Mouse (Mus musculus) forebrain, postnatal 0 days (tissue): Measurements from ENCODE around the gene Carmil1. TPM values are rescaled to one million over a fixed set of nuclear protein-coding genes. Genes with fewer than 3 reads are reported as not detected.

Source experiments
- ATAC-seq: fragments of 200-750 bp; cut with Nextera tagmentation; 2 replicates; pipeline ENCODE4 v1.8.0; 2017; ENCODE audit warnings: mild to moderate bottlenecking, moderate library complexity
- DNase-seq: peaks from one replicate; pipeline ENCODE4 v3.0.0-alpha.2; 2015
- H3K27ac ChIP-seq: fragments of 300-500 bp; sonication (generic); 2 replicates; pipeline ENCODE4 v1.5.1; 2014; ENCODE audit warnings: low read depth, mild to moderate bottlenecking, antibody characterized with exemption, low read length, moderate library complexity, mixed read lengths
- H3K27me3 ChIP-seq: fragments of 300-500 bp; sonication (generic); 2 replicates; pipeline ENCODE4 v1.6.1; 2014; ENCODE audit warnings: mild to moderate bottlenecking, low read length, mixed read lengths; ENCODE audit not compliant: insufficient read depth
- H3K36me3 ChIP-seq: fragments of 300-500 bp; sonication (generic); 2 replicates; pipeline ENCODE4 v1.6.1; 2014; ENCODE audit warnings: mild to moderate bottlenecking, moderate library complexity; ENCODE audit not compliant: insufficient read depth
- H3K4me1 ChIP-seq: fragments of 300-500 bp; sonication (generic); 2 replicates; pipeline ENCODE4 v1.6.1; 2014; ENCODE audit warnings: antibody characterized with exemption; ENCODE audit not compliant: insufficient read depth
- H3K4me2 ChIP-seq: fragments of 300-500 bp; sonication (generic); 2 replicates; pipeline ENCODE4 v1.6.1; 2014; ENCODE audit warnings: low read depth, mild to moderate bottlenecking, moderate library complexity
- H3K4me3 ChIP-seq: fragments of 300-500 bp; sonication (generic); 2 replicates; pipeline ENCODE4 v1.5.1; 2014; ENCODE audit warnings: low read depth, low read length, mixed read lengths
- H3K9ac ChIP-seq: fragments of 300-500 bp; sonication (generic); 2 replicates; pipeline ENCODE4 v1.6.1; 2014; ENCODE audit warnings: mild to moderate bottlenecking
- H3K9me3 ChIP-seq: fragments of 300-500 bp; sonication (generic); 2 replicates; pipeline ENCODE4 v1.6.1; 2016; ENCODE audit warnings: low read length
- CTCF ChIP-seq: sonication (generic); IDR thresholded peaks from 2 replicates; pipeline ENCODE4 v1.5.1; 2016; ENCODE audit warnings: antibody characterized with exemption, control low read depth, low read depth
- WGBS: fragments of 180-500 bp; shearing (Covaris S2); extraction: QIAGEN DNeasy Blood & Tissue Kit; methylation state at CpG from one replicate; pipeline ENCODE4 v1.1.7; 2014; 5-methylcytosine and 5-hydroxymethylcytosine counted together
- polyA plus RNA-seq: library from polyadenylated mRNA; unstranded; fragments of >200 nt; fragmentation: Nextera tagmentation; extraction: Ambion mirVana; gene quantifications from 2 replicates; pipeline ENCODE4 v1.2.1, GENCODE M21; 2015
- total RNA-seq: library from RNA; depleted of rRNA; stranded (reverse); fragments of >200 nt; gene quantifications from 2 replicates; pipeline ENCODE4 v1.2.3, GENCODE M21; 2014

Gene Carmil1
- total and polyA plus RNA-seq, 2 experiments from 2014 or later, result 30.2 to 47.9 TPM

- Histone ChIP-seq H3K36me3 (no peaks in the 10 kb centered on the region), H3K27me3 (no peaks in the 10 kb centered on the region), H3K27ac (no peak overlapping the region), H3K9ac (no peak overlapping the region), H3K4me2 (no peak overlapping the region), H3K4me1 (no peaks in the 10 kb centered on the region), H3K4me3 (no peak overlapping the region), H3K9me3 (no peaks in the 10 kb centered on the region)
- TF ChIP-seq CTCF, result no peak
- no peak for ATAC-seq
- 80% methylated on average over 2 of the region's 2 CpGs for WGBS
- DNase-seq, result no peak
Measured at GRCm38 (mm10) chr13:24187026-24187425, 93.6 kb downstream of the Carmil1 start.

GRCm38 (mm10) chr13:24185641-24186040 is 95.0 kb downstream of the Carmil1 start:
- Histone ChIP-seq H3K27ac (no peak overlapping the region), H3K4me3 (no peak overlapping the region), H3K9ac (no peak overlapping the region), H3K4me2 (no peak overlapping the region), H3K36me3 (no peaks in the 10 kb centered on the region), H3K9me3 (no peaks in the 10 kb centered on the region), H3K27me3 (no peaks in the 10 kb centered on the region), H3K4me1 (no peaks in the 10 kb centered on the region)
- no peak for DNase-seq
- 73% methylated on average over 3 of the region's 3 CpGs for WGBS
- no peak for TF ChIP-seq CTCF
- ATAC-seq, result no peak

DNA sequence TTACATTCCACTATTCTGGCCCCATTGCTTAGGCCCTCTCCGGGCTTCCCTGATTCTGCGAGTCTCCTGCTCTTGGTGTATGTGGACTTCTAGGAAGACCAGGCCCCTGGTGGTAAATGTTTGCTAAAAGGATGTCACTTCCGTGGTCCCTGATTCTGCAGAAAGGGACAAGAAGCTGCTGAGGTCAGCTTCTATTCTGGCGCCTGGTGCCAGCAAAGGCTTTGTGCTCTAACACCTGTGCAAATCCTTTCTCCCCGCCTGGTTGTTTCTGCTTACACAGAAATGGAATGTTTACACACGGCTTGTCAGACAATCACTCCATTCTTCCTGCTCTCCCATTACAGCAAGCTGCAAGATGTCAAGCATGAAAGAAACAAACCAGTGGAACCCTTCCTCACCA is 97.7 kb downstream of the Carmil1 start:
- H3K27ac ChIP-seq, result no peak overlapping the region
- ATAC-seq (no peak), DNase-seq (no peak)
- H3K4me3 ChIP-seq, result no peak overlapping the region
- H3K9ac ChIP-seq, result no peak overlapping the region
- no peaks in the 10 kb centered on the region for H3K4me1 ChIP-seq
- no peaks in the 10 kb centered on the region for H3K36me3 ChIP-seq
- H3K9me3 ChIP-seq, result no peaks in the 10 kb centered on the region
- no peaks in the 10 kb centered on the region for H3K27me3 ChIP-seq
- no peak overlapping the region for H3K4me2 ChIP-seq
- no peak for TF ChIP-seq CTCF
- 48% methylated on average over 6 of the region's 6 CpGs for WGBS

- DNase-seq, result no peak
- H3K36me3 ChIP-seq, result no peaks in the 10 kb centered on the region
- H3K27ac ChIP-seq, result no peak overlapping the region
- no peaks in the 10 kb centered on the region for H3K9me3 ChIP-seq
- H3K4me3 ChIP-seq, result no peak overlapping the region
- 74% methylated on average over 10 of the region's 10 CpGs for WGBS
- ATAC-seq, result no peak
- peaks cover 4% of the 10 kb centered on the region; the same call in 1 of the 2 replicates for H3K4me1 ChIP-seq
- H3K27me3 ChIP-seq, result no peaks in the 10 kb centered on the region
- H3K4me2 ChIP-seq, result no peak overlapping the region
- no peak for TF ChIP-seq CTCF
- H3K9ac ChIP-seq, result no peak overlapping the region
Measured at GRCm38 (mm10) chr13:24179538-24179937, 101.1 kb downstream of the Carmil1 start.

DNA sequence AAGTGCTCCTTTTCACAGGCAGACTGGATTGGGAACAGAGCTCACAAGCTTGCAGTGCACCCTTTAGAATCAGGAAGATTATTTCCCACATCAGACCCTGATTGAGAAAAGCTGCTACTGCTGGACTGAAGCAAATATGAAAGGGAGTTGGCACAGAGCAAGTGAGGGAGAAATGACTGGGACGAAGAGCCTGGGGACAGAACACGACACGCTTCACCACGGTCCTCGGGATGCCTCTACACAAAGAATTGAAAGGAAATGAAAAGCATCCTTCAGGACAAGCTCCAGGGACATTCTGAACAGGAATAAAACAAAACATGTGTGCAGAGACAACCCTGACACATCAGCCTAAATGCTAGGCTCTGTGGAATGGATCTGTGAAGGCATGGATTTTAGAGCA is 103.0 kb downstream of the Carmil1 start:
- peaks cover 4% of the 10 kb centered on the region; the same call in 1 of the 2 replicates for H3K4me1 ChIP-seq
- no peak for ATAC-seq
- H3K27ac ChIP-seq, result no peak overlapping the region
- no peaks in the 10 kb centered on the region for H3K36me3 ChIP-seq
- H3K27me3 ChIP-seq, result no peaks in the 10 kb centered on the region
- H3K9ac ChIP-seq, result no peak overlapping the region
- H3K4me3 ChIP-seq, result no peak overlapping the region
- H3K4me2 ChIP-seq, result no peak overlapping the region
- no peak for DNase-seq
- 53% methylated on average over 5 of the region's 5 CpGs for WGBS
- H3K9me3 ChIP-seq, result no peaks in the 10 kb centered on the region
- TF ChIP-seq CTCF, result no peak

DNA sequence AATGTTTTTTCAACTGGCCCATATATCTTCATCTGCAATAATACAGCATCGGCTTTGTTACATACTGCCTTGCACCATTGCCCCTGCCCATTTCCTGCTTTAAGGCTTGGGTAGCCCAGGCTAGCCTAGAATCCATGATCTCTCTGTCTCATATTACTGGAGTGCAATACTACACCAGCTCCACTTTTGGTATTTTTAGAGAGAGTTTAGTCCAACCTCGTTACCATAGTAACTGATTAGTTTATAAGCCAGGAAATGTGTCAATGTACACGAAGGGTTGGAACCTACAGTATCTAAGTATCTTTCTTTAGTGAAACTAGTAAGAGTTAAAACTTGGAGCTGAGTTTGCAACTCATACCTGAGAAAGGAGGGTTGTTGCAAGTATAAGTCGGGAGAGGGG is 103.8 kb downstream of the Carmil1 start:
- Histone ChIP-seq H3K4me1 (peaks cover 4% of the 10 kb centered on the region; the same call in 1 of the 2 replicates), H3K9ac (no peak overlapping the region), H3K9me3 (no peaks in the 10 kb centered on the region), H3K27me3 (no peaks in the 10 kb centered on the region), H3K36me3 (no peaks in the 10 kb centered on the region), H3K27ac (no peak overlapping the region), H3K4me2 (no peak overlapping the region), H3K4me3 (no peak overlapping the region)
- ATAC-seq (peak; percentile 61; the same call in 1 of the 2 replicates), DNase-seq (no peak)
- 75% methylated on average over 4 of the region's 4 CpGs for WGBS
- no peak for TF ChIP-seq CTCF

GRCm38 (mm10) chr13:24169658-24170057 is 110.9 kb downstream of the Carmil1 start:
- DNase-seq, result peak; percentile 21
- ATAC-seq, result peak; percentile 72

More at GRCm38 (mm10) chr13:24169658-24170057, 110.9 kb downstream of the Carmil1 start:
- Histone ChIP-seq H3K36me3 (no peaks in the 10 kb centered on the region), H3K9me3 (no peaks in the 10 kb centered on the region), H3K27ac (no peak overlapping the region), H3K4me1 (no peaks in the 10 kb centered on the region), H3K27me3 (no peaks in the 10 kb centered on the region), H3K9ac (no peak overlapping the region), H3K4me3 (no peak overlapping the region), H3K4me2 (no peak overlapping the region)
- WGBS, result 56% methylated on average over 1 of the region's 1 CpGs
- TF ChIP-seq CTCF, result no peak
